Mouse (Mus musculus) midbrain, postnatal 0 days (tissue): ENCODE measurements around the gene Brd1. TPM values are rescaled to one million over a fixed set of nuclear protein-coding genes. Genes with fewer than 3 reads are reported as not detected.

ENCODE experiments used
- ATAC-seq: fragments of 200-750 bp; cut with Nextera tagmentation; 2 replicates; pipeline ENCODE4 v1.8.0; 2017; ENCODE audit warnings: moderate number of reproducible peaks, mild to moderate bottlenecking, moderate TSS enrichment, moderate library complexity; ENCODE audit not compliant: low FRiP score
- DNase-seq: peaks from one replicate; pipeline ENCODE4 v3.0.0-alpha.2; 2015; ENCODE audit warnings: low spot score
- H3K27ac ChIP-seq: fragments of 300-500 bp; sonication (generic); 2 replicates; pipeline ENCODE4 v1.5.1; 2014; ENCODE audit warnings: low read depth, mild to moderate bottlenecking, low read length, mixed read lengths
- H3K27me3 ChIP-seq: fragments of 300-500 bp; sonication (generic); 2 replicates; pipeline ENCODE4 v1.6.1; 2014; ENCODE audit warnings: low read length, control low read depth, mixed read lengths; ENCODE audit not compliant: insufficient read depth
- H3K36me3 ChIP-seq: fragments of 300-500 bp; sonication (generic); 2 replicates; pipeline ENCODE4 v1.6.1; 2014; ENCODE audit warnings: low read length, control low read depth, mixed read lengths; ENCODE audit not compliant: insufficient read depth
- H3K4me1 ChIP-seq: fragments of 300-500 bp; sonication (generic); 2 replicates; pipeline ENCODE4 v1.6.1; 2014; ENCODE audit warnings: mild to moderate bottlenecking, control low read depth, antibody characterized with exemption, low read length, mixed read lengths; ENCODE audit not compliant: insufficient read depth
- H3K4me2 ChIP-seq: fragments of 300-500 bp; sonication (generic); 2 replicates; pipeline ENCODE4 v1.6.1; 2014; ENCODE audit warnings: low read depth, mild to moderate bottlenecking, low read length, mixed read lengths; ENCODE audit not compliant: poor library complexity, severe bottlenecking
- H3K4me3 ChIP-seq: fragments of 300-500 bp; sonication (generic); 2 replicates; pipeline ENCODE4 v1.5.1; 2014; ENCODE audit warnings: low read depth, mild to moderate bottlenecking, low read length, moderate library complexity
- H3K9ac ChIP-seq: fragments of 300-500 bp; sonication (generic); replicated peaks from 2 replicates; pipeline ENCODE4 v1.6.1; 2014; ENCODE audit warnings: mild to moderate bottlenecking, low read length, moderate library complexity, mixed read lengths; ENCODE audit not compliant: poor library complexity, severe bottlenecking
- H3K9me3 ChIP-seq: fragments of 300-500 bp; sonication (generic); 2 replicates; pipeline ENCODE4 v1.6.1; 2016; ENCODE audit warnings: low read length, control low read depth
- CTCF ChIP-seq: IDR thresholded peaks from 2 replicates; pipeline ENCODE4 v1.5.1; 2016; ENCODE audit warnings: antibody characterized with exemption, mild to moderate bottlenecking
- WGBS: fragments of 180-500 bp; shearing (Covaris S2); extraction: QIAGEN DNeasy Blood & Tissue Kit; methylation state at CpG from one replicate; pipeline ENCODE4 v1.1.7; 2014; 5-methylcytosine and 5-hydroxymethylcytosine counted together
- polyA plus RNA-seq: library from polyadenylated mRNA; unstranded; fragments of >200 nt; fragmentation: Nextera tagmentation; extraction: Ambion mirVana; gene quantifications from 2 replicates; pipeline ENCODE4 v1.2.1, GENCODE M21; 2015
- total RNA-seq: library from RNA; depleted of rRNA; stranded (reverse); fragments of >200 nt; gene quantifications from 2 replicates; pipeline ENCODE4 v1.2.3, GENCODE M21; 2014

Gene Brd1
- total and polyA plus RNA-seq, 2 experiments from 2014 or later = 11.7 to 42.2 TPM

DNA sequence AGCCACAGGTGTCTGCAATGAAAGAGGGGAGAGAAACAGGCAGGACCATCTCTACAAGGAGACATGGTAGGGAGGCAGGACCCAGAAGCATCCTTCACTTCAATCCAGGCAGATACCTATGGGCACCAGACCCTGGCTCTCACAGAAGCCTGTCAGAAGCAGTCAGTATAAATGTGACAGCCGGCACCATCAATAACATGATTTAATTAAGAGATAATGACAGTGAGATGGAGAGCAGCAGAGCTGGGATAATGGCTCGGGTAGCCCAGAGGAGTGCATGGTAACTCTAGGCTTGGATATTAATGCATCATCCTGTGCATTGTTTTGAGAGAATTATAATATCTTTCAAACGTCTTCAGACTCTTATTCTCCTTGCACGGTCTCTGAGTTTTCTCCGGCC lies 58.0 kb downstream of the Brd1 start:
- ATAC-seq (no peak), DNase-seq (peak; percentile 42)
- H3K27ac ChIP-seq = no peak overlapping the region

DNA sequence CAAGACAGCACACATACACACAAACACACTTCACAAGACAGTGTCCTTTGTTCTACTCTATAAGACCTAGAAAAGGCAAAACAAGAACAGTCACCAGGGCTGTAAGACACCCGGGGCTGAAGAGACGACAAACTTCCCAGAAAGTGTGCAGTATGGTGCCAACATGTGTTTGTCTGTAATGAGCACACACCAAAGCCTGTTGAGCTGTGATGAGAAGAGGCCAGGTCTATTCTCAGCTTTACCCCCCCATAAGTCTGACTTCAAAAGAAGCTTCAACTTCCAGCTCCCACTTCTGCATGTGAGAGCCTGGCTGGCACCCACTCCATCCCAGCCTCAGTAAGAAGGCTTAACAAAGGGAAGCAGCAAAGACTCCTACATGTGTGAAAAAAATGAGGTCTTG lies 65.3 kb downstream of the Brd1 start:
- Histone ChIP-seq H3K4me3 (no peak overlapping the region), H3K27ac (no peak overlapping the region), H3K4me2 (no peak overlapping the region), H3K36me3 (no peaks in the 10 kb centered on the region), H3K4me1 (no peaks in the 10 kb centered on the region), H3K27me3 (no peaks in the 10 kb centered on the region), H3K9ac (no peak overlapping the region), H3K9me3 (no peaks in the 10 kb centered on the region)
- WGBS = 83% methylated on average over 2 of the region's 2 CpGs
- DNase-seq = no peak
- no peak for ATAC-seq
- no peak for TF ChIP-seq CTCF

More for the DNA sequence above, 58.0 kb downstream of the Brd1 start:
- H3K36me3 ChIP-seq = no peaks in the 10 kb centered on the region
- H3K4me3 ChIP-seq = no peak overlapping the region
- H3K4me1 ChIP-seq = no peaks in the 10 kb centered on the region
- H3K27me3 ChIP-seq = no peaks in the 10 kb centered on the region
- H3K4me2 ChIP-seq = no peak overlapping the region
- H3K9me3 ChIP-seq = no peaks in the 10 kb centered on the region
- no peak for TF ChIP-seq CTCF
- no peak overlapping the region for H3K9ac ChIP-seq
- 76% methylated on average over 5 of the region's 5 CpGs for WGBS

DNA sequence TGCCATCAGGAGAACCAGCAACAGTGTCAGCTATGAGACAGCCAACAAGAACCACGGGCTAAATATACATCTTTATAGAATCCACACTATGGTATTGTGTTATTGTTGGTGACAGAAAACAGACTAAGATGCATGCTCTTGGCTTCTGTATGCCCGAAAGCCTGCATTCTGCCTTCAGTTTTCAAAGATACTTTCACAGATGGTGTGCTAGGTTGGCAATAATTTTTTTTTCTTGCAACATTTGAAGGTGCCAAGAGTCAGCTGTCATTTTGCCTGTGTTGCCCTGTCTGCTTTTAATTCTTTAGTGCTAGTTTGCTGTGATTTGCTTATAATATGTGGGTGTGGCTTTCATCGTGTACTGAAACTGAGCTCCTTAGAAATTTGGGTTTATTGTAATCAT lies 66.4 kb downstream of the Brd1 start:
- H3K4me2 ChIP-seq = no peak overlapping the region
- H3K27me3 ChIP-seq = no peaks in the 10 kb centered on the region
- TF ChIP-seq CTCF = no peak
- no peak overlapping the region for H3K9ac ChIP-seq
- H3K4me1 ChIP-seq = no peaks in the 10 kb centered on the region
- DNase-seq = no peak
- WGBS = 88% methylated on average over 3 of the region's 3 CpGs
- H3K4me3 ChIP-seq = no peak overlapping the region
- no peak for ATAC-seq
- H3K36me3 ChIP-seq = no peaks in the 10 kb centered on the region
- H3K9me3 ChIP-seq = no peaks in the 10 kb centered on the region
- H3K27ac ChIP-seq = no peak overlapping the region

DNA sequence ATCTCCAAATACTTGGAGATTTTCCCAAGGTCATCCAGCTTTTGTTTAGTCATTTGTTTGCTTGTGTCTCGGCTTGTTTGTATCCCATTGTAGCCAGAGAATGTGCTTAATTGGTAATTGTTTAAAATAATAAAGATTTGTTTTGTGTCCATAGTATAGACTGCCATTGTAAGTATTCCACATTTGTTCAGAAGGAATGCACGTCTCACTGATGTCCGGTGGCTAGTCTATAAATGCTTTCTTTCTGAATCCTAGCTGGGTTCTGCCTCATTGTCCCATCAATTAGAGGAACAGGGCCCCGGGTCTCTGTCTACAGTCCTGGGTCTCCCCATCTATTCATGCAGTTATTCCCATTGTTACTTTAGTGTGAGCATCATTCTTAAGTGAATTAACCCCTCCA lies 68.2 kb downstream of the Brd1 start:
- H3K4me2 ChIP-seq = no peak overlapping the region
- ATAC-seq = no peak
- H3K4me1 ChIP-seq = no peaks in the 10 kb centered on the region
- no peaks in the 10 kb centered on the region for H3K27me3 ChIP-seq
- H3K4me3 ChIP-seq = no peak overlapping the region
- no peak for DNase-seq
- H3K9ac ChIP-seq = no peak overlapping the region
- 72% methylated on average over 4 of the region's 4 CpGs for WGBS
- H3K36me3 ChIP-seq = no peaks in the 10 kb centered on the region
- no peaks in the 10 kb centered on the region for H3K9me3 ChIP-seq
- H3K27ac ChIP-seq = no peak overlapping the region
- no peak for TF ChIP-seq CTCF

DNA sequence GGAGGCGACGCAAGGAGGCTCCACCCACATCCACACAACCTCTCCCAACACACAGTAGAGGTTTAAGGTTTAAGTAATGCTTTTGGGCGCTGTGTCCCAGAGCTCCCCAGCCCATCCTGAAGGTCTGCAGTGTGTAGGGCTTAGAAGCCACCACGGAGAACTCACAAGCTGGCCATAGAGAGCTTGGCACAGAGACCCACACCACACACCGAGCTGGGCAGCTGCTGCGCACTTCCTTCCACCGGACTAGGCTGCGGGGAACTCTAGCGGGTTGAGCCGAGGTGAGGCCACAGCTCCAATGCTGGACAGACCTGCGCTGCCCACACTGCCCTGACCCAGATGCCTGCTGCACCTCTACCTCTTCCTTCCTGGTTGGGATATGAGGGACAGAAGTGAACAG lies 71.0 kb downstream of the Brd1 start:
- Histone ChIP-seq H3K9ac (no peak overlapping the region), H3K4me1 (no peaks in the 10 kb centered on the region), H3K27me3 (no peaks in the 10 kb centered on the region), H3K9me3 (no peaks in the 10 kb centered on the region), H3K4me3 (no peak overlapping the region), H3K4me2 (no peak overlapping the region), H3K36me3 (no peaks in the 10 kb centered on the region), H3K27ac (no peak overlapping the region)
- WGBS = 33% methylated on average over 11 of the region's 11 CpGs
- TF ChIP-seq CTCF = no peak
- no peak for DNase-seq
- ATAC-seq = no peak

DNA sequence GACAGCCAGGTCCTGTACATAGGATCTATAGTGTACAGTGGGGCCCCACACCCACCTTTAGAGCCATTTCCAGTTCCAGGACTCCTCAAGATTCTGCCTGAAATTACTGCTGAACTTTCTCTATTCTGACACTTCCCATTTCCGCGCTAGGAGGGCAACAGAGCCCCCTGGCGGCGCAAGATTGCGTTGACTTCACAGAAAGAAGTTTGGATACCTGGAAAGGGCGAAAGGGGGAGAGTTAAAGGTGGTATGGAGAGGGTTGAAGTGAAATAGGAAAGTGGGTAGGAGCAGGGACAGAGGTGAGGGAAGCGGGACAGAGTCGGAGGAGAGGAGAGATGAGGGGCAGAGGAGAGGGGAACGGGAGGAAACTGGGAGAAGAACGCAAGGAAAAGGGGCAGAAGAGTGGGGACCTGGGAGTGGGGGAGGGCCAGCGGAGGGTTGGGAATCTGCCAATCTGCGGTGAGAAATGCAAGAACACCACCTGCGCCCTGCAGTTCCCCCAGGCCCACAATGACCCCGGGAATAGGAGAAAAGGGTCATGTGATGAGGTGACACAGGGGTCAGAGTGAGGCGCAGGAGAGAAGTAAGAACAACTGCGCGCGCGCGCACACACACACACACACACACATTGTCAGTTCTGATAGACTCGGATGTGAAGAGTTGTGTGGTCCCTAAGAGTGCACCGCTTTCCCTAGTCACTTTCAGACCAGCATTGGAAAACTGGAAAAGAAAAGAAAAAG lies 71.8 kb downstream of the Brd1 start:
- H3K4me2 ChIP-seq = peak overlapping the region; percentile 26
- no peaks in the 10 kb centered on the region for H3K9me3 ChIP-seq
- no peaks in the 10 kb centered on the region for H3K27me3 ChIP-seq
- no peaks in the 10 kb centered on the region for H3K36me3 ChIP-seq
- no peak overlapping the region for H3K9ac ChIP-seq
- ATAC-seq (no peak), DNase-seq (peak; percentile 59)
- no peak overlapping the region for H3K4me3 ChIP-seq
- H3K4me1 ChIP-seq = no peaks in the 10 kb centered on the region
- H3K27ac ChIP-seq = no peak overlapping the region
- peak; percentile 91 for TF ChIP-seq CTCF
- WGBS = 5% methylated on average over 22 of the region's 22 CpGs
